Mouse (Mus musculus) limb, embryonic 15.5 days (tissue): ENCODE data around the gene Mettl7a3. TPM values are rescaled to one million over a fixed set of nuclear protein-coding genes. Genes with fewer than 3 reads are reported as not detected.

Source experiments
- polyA plus RNA-seq: library from polyadenylated mRNA; unstranded; fragments of >200 nt; fragmentation: Nextera tagmentation; extraction: Ambion mirVana; gene quantifications from 2 replicates; pipeline ENCODE4 v1.2.1, GENCODE M21; 2015

The Mettl7a3 gene
- polyA plus RNA-seq, 1 experiment from 2014 or later: 0.35 TPM

Other genes starting within 250 kb of the Mettl7a3 start
- 38.0 and 45.8 TPM in 2 replicates for gene Atf1, start 107.1 kb upstream of the Mettl7a3 start, polyA plus RNA-seq
- gene Tmprss12, start 54.1 kb upstream of the Mettl7a3 start, polyA plus RNA-seq: not detected in 2 replicates
- gene Mettl7a1, start 30.8 kb upstream of the Mettl7a3 start, polyA plus RNA-seq: 4.8 and 6.3 TPM in 2 replicates
- not detected in 2 replicates for gene Methig1, start 18.2 kb downstream of the Mettl7a3 start, polyA plus RNA-seq
- not detected in 2 replicates for gene Mettl7a2, start 18.3 kb downstream of the Mettl7a3 start, polyA plus RNA-seq
- not detected in 2 replicates for gene Higd1c, start 29.6 kb downstream of the Mettl7a3 start, polyA plus RNA-seq
- gene Gm5475, start 87.2 kb downstream of the Mettl7a3 start, polyA plus RNA-seq: 0.06 TPM in 1 of 2 replicates, not detected in the other
- gene Slc11a2, start 90.1 kb downstream of the Mettl7a3 start, polyA plus RNA-seq: 20.6 and 21.6 TPM in 2 replicates
- 29.6 and 30.5 TPM in 2 replicates for gene Letmd1, start 134.1 kb downstream of the Mettl7a3 start, polyA plus RNA-seq
- 13.6 and 15.9 TPM in 2 replicates for gene Csrnp2, start 160.6 kb downstream of the Mettl7a3 start, polyA plus RNA-seq
- 24.9 and 25.4 TPM in 2 replicates for gene Tfcp2, start 217.1 kb downstream of the Mettl7a3 start, polyA plus RNA-seq